Mouse (Mus musculus) fat pad, adult 2 months (tissue): Measurements from ENCODE around the gene Lrrc1.

Experiments
- DNase-seq: peaks from one replicate; pipeline ENCODE4 v3.0.0-alpha.2; 2011; ENCODE audit warnings: low read depth, low spot score; ENCODE audit errors: extremely low read depth

Gene Lrrc1

DNA sequence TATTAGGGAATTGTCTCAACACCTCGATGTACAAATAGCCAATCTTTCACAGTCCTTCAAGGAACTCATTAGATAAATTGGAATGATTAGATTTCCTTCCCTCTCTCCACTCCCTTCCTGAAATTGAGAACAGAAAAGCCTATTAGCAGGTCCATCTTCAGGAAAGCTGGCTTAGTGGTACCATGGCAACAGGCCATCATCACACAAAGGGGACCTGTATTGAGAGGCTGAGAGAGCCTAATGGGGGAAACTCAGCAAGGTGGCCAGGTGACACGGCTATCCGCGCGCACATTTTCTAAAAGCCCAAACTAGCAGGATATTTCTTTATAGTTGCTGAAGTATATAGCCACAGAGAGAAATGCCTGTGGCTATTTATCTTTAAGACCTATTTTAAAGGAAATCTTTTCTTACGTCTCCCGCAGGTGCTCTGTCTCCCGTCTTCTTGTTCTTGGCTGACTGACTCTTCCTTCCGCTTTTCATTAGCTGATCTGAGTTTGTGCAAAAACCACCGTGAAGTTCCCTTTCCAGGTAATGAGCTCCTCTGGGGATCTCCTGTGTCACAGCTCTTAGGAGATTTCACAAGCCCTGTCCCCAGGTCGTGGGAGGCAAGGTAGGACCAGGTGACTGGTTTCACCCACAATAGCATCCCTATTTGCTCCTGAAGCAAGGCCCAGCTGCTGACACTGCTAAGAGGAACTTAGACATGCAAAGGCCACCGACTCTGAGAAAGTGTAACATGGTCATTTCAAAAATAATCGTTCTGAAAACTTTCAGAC, 145.6 kb downstream of the Lrrc1 start:
- no peak for DNase-seq

- no peak for DNase-seq
These were observed 147.6 kb downstream of the Lrrc1 start for GRCm38 (mm10) chr9:77397027-77397426.

- no peak for DNase-seq
These were observed 153.4 kb downstream of the Lrrc1 start for GRCm38 (mm10) chr9:77391248-77391647.

DNA sequence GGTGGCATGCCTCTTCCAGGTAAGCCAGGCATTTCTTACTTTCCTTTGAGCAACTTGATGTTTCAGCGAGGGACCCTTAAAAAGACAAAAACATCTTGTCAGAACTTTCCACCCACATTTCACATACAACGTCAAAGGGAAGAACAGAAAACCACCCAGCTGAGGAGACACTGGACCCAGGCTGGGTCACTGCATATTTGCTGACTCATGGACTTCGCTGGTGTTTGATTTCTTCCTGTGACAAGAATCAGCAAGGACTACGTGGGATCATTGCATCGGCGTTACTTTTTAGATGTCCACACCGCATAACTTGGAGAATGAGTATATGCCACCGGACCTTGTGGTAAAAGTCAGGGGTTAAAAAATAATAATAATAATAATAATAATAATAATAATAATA, 155.7 kb downstream of the Lrrc1 start:
- DNase-seq: no peak

- no peak for DNase-seq
These were observed 157.9 kb downstream of the Lrrc1 start for GRCm38 (mm10) chr9:77386751-77387150.

- no peak for DNase-seq
These were observed 159.1 kb downstream of the Lrrc1 start for GRCm38 (mm10) chr9:77385611-77386010.

DNA sequence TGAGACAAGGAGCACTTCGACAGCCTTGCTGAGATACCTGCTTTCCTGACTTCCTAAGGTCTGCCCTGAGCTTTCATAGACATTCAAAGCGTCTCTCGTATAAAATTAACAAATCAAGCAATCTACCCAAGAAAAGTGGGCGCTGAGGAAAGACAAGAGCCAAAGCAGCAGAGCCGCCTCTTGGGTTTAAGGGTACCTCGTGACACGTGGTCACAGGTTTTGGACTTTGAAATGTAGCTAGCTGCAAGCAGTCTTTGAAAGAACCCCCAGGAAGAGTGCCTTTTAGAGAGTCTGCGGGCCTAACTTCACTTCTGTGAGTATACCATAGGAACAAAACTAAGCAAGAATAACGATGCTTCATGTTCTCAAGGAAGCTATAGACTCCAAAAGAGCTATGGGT, 160.0 kb downstream of the Lrrc1 start:
- DNase-seq: no peak

DNA sequence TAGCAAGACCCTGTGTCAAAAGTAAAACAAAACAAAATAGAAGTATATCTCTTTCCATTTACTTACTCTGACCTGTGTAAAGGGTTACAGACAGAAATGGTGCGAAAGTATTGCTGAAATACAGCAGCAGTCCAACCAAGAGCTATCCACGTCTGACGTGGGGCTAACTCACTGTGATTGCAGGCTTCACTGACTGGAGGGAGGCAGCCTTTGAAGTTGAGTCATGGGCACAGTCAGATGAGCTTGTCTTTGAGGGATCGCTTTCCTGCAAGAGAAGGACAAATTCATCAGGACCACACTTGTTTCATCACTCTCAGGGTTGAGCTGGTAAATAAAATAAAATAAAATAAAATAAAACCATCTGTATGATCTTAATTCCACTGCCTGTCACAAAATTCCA, 160.7 kb downstream of the Lrrc1 start:
- DNase-seq: no peak

DNA sequence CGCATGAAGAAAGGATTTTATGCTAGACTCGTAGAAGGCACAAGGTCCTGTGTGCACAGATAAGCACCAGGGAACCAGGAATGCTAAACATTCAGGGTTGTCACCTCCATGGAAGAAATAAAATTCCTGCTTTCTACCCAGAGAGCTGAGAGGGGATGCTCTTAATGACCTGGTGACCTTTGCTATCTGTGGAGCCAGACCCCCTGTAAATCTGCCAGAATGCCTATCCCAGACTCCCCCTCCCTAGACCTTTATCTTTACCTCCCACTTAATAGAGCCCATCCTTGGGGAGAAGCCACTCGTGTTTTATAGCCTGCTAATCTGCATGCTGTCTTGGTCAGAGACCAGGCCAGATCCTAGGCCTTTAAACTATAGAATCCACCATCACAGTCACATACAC, 162.2 kb downstream of the Lrrc1 start:
- DNase-seq: no peak

- DNase-seq: no peak
These were observed 163.1 kb downstream of the Lrrc1 start for GRCm38 (mm10) chr9:77381565-77381964.
